Mouse (Mus musculus) kidney, adult 8-10 months (tissue): Measurements from ENCODE around the gene Fam98c.
"Not testable (repeated sequence)": the region's sequence is repeated elsewhere in the genome, so short reads cannot be mapped to it uniquely, and the experiment has no call there.

Experiments used
- DNase-seq, 2 experiments: peaks; one replicate each; pipeline ENCODE4 v3.0.0; 2022

Fam98c gene

DNA sequence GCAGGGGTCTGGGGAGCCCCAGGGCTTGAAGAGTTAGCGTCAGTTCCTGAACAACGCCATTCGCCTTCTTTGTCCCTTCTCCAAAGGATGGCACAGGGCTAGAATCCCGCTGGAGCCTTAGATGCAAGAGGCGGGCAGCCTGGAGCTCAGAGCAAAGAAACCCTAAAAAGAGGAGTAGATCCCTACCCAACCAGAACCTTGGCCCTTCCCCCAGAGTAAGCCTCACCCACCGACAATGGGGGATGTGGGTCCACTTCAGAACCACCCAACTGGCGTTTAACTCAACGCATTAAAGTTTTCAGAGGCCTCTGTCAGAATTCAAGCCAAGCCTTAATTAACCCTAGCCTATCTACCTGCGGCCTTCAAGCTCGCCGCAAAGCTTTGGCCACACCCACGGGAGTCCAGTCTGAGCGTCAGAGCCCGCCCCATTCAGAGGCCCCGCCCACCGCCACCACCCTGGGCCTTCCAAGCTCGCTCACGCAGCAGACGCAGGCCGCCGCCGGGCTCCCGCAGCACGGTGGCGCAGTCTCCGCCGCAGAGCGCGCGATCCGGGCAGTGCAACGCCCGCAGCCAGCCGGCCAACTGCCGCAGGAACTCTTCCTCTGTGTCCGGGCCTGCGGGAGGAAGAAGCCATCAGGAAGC lies 717 bp downstream of the Fam98c start:
- peak; percentile 88 to 90 for DNase-seq

DNA sequence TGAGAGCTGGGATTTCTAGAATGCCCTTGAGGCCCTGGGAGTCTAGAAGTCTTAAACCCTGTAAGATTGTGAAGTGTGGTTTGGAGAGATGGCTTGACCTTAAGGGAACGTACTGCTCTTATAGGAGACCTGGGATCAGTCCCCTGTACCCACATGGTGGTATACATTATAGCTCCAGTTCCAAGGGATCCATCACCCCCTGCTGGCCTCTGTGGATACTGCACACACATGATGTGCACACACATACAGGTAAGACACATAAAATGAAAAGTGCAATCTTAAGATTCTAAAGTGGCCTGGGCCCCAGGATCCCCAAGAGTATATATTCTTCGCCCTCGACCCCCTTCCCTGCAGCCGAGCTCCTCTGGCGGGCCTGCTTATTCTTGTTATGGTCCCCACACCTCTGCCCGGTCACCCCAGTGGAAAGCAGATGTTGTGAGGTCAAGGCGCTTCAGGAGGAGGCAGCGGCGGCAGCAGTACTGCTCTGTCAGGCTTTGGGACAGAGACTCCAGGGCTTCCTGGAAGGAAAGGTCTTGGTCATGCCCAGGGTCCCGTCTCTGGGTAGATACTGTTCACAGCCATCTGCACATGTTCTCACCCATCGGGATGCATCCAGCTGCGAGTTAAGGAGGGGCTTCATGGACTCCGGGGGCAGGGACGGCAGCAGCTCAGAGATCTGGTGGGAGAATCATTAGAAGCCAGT lies 1.9 kb downstream of the Fam98c start:
- no peak for DNase-seq

DNA sequence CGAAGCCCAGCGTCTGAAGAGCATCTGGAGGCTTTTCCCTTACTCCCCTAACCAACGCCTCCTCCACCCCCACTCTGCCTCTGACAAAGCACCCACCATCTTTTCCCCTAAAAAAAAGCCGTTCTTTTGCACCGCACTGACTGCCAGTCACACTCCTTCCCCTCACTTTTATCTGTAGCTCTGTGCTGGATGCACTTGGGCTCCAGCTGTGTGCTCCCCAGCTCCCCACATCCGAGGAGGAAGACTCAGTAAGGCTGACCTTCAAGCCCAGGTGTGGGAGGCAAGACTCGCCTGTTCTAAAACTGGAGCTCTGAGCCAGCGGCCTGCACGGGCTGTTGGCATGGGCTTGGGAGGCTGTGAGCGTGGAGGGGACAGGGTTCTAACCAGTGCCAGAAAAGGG lies 4.5 kb downstream of the Fam98c start:
- no peak for DNase-seq

DNA sequence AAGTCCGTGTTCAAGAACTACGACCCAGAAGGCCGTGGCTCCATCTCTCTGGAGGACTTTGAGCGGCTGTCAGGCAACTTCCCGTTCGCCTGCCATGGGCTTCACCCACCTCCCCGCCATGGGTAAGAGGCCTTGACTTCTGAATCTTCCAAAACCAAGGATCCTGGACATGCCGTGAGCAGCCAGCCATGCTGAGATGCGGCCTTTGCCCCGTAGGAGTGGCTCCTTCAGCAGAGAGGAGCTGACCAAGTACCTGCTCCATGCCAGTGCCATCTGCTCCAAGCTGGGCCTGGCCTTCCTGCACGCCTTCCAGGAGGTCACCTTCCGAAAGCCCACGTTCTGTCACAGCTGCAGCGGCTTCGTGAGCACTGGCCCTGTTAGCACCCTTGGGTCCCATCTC lies 7.3 kb downstream of the Fam98c start:
- DNase-seq = peak; percentile 47 to 61

DNA sequence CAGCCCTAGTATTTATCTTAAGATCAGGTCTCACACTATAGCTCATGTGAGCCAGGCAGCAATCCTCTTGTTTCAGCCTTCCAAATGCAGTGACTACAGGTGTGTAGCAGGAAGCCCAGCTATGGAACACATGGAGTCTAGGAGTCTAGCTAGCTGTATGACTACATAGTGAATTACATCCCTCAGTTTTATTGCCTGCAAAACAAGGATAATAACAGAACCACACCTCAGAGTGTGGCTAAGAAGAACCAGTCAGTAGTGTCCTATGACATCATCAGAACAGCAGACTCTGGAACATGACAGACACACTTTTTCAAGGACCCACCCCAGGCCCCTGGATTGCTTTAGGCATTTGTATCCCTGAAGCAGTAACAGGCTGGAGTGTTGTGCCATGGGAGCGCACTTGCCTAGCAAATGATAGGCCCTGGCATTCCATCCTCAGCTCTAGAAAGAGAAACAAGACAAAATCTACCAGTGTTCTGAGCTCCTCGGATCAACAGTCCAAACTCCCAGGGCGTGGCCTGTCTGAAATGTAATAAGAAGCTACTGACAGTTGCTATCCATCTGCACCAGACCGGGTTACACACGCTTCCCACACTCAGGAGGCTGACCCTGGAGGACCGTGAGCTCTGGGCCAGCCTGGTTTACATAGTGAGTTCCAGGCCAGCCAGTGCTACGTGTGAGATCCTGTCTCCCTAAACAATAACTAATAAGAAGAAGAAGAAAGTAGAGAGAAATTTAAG lies 9.2 kb downstream of the Fam98c start:
- DNase-seq = no peak

DNA sequence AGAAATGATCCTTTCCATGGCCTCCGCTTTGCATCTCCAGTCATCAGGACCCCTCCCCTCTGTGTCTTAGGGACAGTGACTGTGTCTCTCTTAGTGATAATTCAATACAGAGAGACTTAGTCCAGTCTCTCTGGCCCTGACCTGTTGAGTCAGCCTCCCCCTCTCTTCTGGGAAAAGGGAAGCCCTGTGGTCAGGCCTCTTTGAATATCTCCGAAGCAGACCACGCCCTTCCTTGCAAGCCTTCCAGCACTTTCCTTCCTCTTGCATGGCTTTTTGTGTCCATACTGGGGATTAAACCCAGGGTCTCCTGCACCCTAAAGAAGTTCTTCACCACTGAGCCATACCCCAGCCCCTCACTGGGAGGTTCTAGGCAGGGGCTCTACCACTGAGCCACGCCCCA lies 12.0 kb downstream of the Fam98c start:
- DNase-seq = no peak

DNA sequence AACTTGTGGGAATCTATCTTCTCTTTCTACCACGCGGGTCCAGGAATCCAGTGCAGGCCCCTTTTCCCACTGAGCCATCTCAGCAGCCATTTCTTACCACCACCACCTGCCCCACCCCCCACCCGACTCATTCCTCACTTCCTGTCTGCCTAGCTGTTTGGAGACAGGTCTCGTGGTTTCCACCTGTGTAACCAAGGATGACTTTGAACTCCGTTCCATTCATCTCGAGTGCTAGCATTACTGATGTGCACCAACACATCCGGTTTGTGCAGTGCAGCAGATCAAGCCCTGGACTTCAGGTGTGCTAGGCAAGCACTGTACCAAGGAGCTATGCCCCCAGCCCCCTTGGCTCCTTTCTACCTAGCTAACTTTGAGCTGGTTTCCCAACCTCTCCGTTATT lies 14.6 kb downstream of the Fam98c start:
- no peak for DNase-seq

DNA sequence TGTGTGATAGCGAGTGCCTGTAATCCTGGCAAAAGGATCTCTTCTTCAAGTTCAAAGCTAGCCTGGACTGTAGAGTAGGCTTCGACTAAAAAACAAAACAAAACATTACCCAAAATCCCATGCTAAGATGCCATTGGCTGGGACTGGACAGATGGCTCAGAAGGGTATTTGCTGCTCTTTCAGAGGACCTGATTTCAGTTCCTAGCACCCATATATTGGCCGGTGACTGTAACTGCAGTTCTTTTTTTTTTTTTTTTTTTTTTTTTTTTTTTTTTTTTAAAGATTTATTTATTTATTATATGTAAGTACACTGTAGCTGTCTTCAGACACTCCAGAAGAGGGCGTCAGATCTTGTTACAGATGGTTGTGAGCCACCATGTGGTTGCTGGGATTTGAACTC lies 16.8 kb downstream of the Fam98c start:
- DNase-seq = not testable (repeated sequence)

DNA sequence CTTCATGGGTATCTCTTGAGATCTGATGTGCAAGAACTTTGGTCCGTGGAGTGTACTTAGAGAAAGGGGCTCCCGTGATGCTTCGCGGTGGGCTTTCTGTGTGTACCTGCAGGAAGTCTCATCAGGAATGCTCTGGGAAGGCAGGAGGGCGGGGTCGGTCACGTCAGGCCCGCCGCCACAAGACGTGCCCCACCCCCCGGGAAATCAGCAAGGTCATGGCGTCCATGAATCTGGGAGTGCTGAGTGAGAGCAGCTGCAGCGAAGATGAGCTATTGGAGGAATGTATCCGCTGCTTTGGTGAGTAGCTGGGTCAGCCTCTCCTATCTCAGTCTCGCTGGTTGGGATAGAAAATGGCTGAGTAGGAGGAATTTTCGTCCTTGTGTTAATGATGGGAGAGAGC lies 18.6 kb downstream of the Fam98c start:
- no peak for DNase-seq

DNA sequence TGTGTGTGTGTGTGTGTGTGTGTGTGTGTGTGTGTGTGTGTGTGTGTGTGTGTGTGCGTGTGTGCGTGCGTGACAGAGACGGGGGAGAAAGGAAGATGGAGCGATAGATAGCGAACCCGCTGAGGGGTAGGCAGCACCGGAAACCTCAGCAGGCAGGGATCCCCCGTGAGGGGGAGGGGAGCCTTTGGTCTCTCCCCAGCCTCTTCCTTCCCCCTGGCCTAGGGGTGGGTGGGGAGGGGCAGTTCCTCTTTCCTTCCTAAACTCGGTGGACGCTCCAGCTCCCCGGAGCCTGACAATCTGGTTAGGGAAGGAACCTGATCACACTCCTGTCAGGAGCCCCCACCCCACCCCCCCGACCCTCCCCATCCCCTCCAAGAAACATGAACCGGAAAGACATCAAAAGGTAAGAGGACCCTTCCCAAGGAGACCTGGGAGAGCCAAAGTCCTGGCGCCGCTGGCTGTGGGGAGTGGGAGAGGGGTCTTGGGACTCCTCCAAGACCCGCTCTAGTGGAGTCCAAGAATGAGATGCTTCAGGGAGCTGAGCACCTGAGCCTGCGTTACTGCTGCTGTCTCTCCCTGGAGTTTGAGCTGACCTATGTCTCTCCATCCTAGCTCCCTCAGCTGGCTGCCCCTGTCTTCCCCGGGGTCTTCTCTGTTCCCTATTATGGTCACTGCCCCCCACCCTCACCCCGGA lies 21.2 kb downstream of the Fam98c start, which contains the start of gene Rasgrp4:
Gene Rasgrp4, plus strand, starts transcription at position 159 of the 694 bp plus-strand sequence.
- DNase-seq = no peak

DNA sequence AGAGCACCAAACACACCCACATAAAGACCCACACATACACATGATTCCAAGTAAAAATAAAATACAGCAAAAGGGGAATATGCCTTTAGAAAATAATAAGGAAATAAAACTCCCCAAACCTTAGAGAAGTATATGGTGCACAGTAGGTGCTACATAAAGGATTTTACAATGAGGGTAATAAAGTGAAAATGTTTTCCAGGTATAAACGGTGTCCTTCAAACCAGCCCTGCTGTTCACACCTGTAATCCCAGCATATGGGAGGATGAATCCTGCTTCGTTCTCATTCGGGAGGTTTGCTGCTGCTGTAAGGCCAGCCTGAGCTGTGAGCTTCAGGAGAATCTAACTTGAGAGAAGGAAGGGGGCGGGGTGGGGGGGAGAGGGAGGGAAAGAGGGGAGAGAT lies 21.8 kb downstream of the Fam98c start:
- DNase-seq = no peak

DNA sequence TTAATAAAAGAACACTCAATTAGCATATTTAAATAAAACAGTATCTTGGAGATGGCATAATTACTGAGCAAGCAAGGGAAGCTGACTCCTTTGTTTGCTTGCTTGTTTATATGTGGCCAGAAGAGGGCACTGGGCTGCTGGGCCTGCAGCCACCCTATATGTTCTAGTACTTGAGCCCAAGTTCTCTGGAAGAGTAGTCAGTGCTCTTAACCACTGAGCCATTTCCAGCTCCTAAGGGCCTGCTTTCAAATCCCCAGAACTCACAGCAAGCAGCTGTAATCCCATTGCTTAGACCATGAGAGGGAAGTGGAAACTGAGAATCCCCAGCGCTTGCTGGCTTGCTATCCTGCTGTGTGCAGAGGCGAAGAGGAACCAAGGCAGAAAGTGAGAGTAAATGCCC lies 27.3 kb downstream of the Fam98c start:
- DNase-seq = no peak

DNA sequence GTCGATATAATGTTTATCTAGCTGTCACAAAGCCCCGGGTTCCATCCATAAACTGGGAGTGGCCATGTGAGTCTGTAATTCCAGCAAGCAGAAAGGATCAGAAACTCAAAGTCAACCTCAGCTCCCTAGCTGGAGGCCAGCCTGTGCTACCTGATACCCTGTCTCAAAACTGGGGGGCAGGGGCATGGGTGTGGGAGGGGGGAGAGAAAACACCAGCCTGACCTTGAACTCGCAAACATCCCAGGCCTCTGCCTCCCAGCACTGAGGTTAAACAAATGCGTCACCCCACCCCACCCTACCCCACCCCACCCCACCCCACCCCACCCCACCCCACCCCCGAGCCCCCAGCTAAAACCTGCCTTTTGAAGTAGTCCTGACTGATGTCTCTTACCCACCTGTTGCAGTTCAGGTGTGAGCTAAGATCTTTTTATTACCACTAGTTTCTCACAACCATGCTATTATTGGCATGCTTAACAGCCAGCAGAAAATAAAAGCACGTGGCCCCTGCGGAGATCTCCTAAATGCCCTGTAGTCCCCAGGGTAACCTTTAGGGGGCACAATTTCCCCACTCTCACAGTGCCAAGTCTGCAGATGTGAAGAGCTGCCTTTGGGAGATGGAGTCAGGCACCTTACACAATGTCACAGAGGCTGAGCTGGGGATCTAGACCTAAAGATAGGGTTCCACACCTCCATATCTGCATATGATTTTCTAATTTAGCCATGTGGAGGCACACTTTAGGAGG lies 29.7 kb downstream of the Fam98c start:
- peak; percentile 59 to 79 for DNase-seq

DNA sequence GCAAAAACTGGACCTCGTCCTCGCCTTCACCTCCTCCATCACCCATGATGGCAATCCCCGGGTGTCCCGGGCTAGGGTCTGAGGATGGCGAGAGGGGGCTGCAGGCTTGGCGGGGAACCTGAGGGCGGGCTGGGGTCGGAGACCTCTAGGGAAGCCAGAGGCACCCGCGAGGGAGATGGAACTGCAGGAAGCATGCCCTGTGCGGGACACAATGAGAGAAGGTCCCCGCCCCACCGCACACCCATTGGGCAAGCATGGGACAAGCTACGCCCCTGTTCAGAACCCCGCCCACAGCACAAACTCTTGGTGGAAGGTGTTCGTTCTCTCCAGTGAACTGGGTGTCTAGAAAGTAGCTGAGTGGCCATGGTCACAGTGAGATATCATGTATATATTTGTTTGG lies 31.1 kb downstream of the Fam98c start, which contains the start of gene Ryr1:
Gene Ryr1, minus strand, starts transcription at position 210 of the 400 bp plus-strand sequence.
- DNase-seq = peak; percentile 11 to 30

DNA sequence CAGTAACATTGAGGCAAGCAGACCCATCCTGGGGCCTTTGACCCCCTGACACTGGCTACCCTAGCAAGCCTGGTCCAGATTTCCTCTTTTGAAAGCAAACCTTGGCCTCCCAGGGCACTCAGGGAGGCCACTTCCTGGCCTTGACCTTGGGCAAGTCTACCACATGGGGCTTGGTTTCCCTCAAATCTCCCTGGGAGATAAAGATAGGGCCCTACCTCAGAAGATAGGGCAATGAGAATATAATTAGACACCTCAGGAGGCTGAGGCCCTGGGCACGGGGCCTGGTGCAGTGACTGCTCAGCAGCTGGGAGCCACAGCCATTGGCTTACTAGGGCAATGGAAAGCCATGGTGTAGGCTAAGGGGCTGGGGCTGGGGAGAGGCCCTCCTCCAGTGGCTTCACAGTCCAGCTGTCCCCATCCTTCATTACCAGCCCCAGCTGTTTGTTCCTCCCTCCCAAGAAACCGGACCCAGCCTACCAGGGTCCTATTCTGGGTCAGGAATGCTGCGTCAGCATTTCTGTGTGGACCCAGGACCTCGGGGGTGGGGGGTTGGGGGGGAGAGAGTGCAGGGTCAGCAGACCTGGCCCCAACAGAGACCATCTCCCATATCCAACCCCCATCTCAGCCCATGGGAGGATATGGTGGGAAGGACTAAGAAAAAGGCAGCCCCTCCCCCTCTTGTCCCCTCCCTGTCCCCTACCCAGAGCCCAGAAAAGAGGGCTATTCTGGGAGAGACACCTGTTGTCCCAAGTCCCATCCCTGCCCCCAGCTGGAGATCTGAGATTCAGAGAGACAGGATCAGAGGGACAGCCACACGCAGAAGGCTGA lies 32.3 kb downstream of the Fam98c start:
- no peak for DNase-seq

DNA sequence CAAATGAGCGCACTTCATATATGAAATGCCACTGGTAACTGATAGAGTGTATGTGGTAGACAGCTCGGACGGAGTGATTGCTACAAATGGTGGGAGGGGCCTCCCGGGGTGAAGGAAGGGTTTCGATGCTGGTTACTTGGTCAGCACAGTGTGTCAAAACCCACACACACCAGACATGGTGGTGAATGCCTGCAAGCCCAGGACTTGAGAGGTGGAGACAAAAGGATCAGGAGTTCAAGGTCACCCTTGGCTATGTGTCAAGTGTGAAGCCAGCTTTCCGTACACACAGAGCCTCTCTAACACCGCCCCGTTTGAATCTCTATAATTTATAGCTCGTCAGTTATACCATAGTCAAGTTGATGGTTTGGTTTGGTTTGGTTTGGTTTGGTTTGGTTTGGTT lies 33.2 kb downstream of the Fam98c start:
- DNase-seq = no peak

DNA sequence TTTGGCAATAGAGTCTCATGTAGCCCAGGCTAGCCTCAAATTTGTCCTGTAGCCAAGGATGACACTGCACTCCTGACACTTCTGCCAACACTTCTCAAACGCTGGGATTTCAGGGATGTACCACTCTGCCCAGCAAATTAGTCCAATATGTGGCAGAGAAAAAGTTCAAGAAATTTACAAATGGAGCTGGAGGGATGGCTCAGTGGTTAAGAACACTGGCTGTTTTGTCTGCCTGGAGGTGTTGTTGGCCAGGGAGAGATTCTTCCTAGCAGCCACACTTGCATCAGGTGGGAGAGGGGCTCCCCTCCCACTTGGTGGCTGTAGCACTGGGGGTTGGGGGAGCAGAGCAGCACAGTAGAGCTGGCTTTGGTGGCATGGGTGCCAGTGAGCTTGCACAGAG lies 36.5 kb downstream of the Fam98c start:
- no peak for DNase-seq

DNA sequence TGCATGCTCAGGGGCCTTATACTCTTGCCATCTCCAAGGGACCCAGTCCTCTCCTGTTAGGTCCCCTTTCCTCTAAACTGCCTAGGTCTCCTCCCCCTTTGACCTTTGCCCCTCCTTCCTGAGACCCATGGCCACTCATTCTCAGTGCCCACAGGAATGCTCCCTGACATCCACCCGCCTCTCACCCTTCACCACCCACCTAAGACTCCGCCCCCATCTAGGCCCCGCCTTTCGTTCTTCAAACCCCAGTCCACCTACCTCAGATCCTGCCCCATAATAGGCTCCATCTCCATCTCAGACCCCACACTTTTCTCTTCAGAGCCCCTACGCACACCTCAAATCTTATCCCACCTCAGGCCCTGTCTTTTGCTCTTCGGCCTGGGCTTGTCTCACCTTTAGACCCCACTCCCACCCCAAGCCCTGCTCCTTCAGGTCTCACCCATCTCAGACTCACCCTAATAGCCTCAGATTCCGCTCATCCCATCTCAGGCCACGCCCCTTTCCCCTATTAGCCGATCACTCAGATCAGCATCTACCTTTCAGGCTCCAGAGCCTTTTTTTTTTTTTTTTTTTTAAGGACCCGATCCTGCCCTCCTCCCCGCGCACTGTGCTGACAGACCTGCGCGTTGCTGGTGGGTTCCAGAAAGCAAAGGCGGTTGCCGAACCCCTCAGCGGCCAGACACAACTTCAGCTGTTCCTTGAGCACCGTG lies 37.7 kb downstream of the Fam98c start:
- no peak for DNase-seq

DNA sequence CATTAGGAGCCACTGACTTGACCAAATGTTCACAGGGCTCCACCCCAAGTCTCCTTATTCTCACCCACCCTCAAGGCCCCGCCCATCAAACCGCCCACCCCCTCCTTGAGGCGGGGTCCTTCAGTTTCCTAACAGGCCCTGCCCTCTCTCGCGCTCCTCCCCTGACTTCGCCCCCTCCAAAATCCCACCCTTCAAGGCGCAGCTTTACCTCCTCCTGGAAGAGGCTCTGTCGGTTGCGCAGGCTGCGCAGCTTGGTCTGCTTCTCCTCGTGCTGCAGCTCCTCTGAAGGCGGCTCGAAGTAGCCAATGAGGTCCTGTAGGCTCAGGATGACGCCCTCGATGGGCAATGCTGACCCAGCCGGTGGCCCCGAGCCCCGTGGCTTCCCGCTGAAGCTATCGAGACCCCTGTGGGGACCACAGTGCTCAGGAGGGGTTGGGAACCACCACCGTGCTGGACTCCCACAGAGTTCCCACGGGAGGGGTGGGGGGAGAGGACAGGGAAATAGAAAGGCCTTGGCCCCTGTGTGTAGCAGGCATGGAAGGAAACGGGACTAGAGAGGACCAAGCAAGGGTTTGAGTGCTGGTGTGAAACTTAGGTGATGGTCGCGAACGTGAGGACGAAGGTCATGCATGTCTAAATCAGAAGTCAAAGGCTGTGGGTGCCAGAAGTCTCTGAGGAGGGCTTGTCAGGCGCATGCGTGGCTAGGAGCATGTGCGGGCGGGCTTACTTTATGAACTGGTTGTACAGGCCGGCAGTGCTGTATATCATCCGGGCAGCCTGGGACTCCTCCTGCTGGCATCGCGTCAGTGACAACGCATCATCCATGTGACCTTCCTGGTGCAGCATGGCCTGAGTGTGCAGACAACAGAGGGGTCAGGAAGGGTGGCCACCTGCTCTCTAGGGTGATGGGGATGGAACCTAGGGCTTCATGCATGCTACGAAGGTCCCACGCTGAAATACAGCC lies 46.8 kb downstream of the Fam98c start:
- peak; percentile 9 to 26 for DNase-seq
